Mouse (Mus musculus): ENCODE results near the gene Crybg1. TPM values are rescaled to one million over a fixed set of nuclear protein-coding genes. Genes with fewer than 3 reads are reported as not detected.

Crybg1 gene
- polyA plus RNA-seq, 1 experiment from 2014 or later: 1.0 TPM

GRCm38 (mm10) chr10:44005677-44006641, 142.7 kb downstream of the Crybg1 start:
- H3K4me2 ChIP-seq (ENCODE audit: low read depth, low read length): peak overlapping the region; percentile 61
- H3K9ac ChIP-seq (ENCODE audit: low read depth, low read length): peak overlapping the region; percentile 43; the same call in 1 of the 2 replicates
- peaks cover 6% of the 10 kb centered on the region for H3K4me1 ChIP-seq (ENCODE audit: control insufficient read depth, low read depth, low read length)
- 3% methylated on average over 40 of the region's 40 CpGs for WGBS (ENCODE audit: insufficient replicate concordance)
- peak; percentile 55 for ATAC-seq (ENCODE audit: low read depth)
- H3K4me3 ChIP-seq (ENCODE audit: low read depth, low read length): peak overlapping the region; percentile 47
- H3K36me3 ChIP-seq (ENCODE audit: control insufficient read depth, insufficient read depth): no peaks in the 10 kb centered on the region
- no peaks in the 10 kb centered on the region for H3K9me3 ChIP-seq (replicated peaks; ENCODE audit: control insufficient read depth, low read length)
- H3K27ac ChIP-seq (ENCODE audit: low read length): no peak overlapping the region
- peaks cover 57% of the 10 kb centered on the region for H3K27me3 ChIP-seq (ENCODE audit: control insufficient read depth, insufficient read depth, low read depth, low read length)

- no peak for ATAC-seq (ENCODE audit: low read depth)
- Histone ChIP-seq H3K36me3 (ENCODE audit: control insufficient read depth, insufficient read depth) (no peaks in the 10 kb centered on the region), H3K4me1 (ENCODE audit: control insufficient read depth, low read depth, low read length) (peaks cover 6% of the 10 kb centered on the region), H3K27ac (ENCODE audit: low read length) (no peak overlapping the region), H3K9me3 (replicated peaks; ENCODE audit: control insufficient read depth, low read length) (no peaks in the 10 kb centered on the region), H3K9ac (ENCODE audit: low read depth, low read length) (peak overlapping the region; percentile 44; the same call in 1 of the 2 replicates), H3K27me3 (ENCODE audit: control insufficient read depth, insufficient read depth, low read depth, low read length) (peaks cover 57% of the 10 kb centered on the region), H3K4me3 (ENCODE audit: low read depth, low read length) (peak overlapping the region; percentile 71), H3K4me2 (ENCODE audit: low read depth, low read length) (peak overlapping the region; percentile 59)
- 2% methylated on average over 33 of the region's 33 CpGs for WGBS (ENCODE audit: insufficient replicate concordance)
These were observed 144.4 kb downstream of the Crybg1 start for GRCm38 (mm10) chr10:44004221-44004751.

GRCm38 (mm10) chr10:44003551-44004151, 145.0 kb downstream of the Crybg1 start:
- WGBS (ENCODE audit: insufficient replicate concordance): under 1% methylated on average over 68 of the region's 68 CpGs
- H3K27me3 ChIP-seq (ENCODE audit: control insufficient read depth, insufficient read depth, low read depth, low read length): peaks cover 55% of the 10 kb centered on the region
- H3K27ac ChIP-seq (ENCODE audit: low read length): no peak overlapping the region
- H3K4me2 ChIP-seq (ENCODE audit: low read depth, low read length): peak overlapping the region; percentile 59
- H3K4me3 ChIP-seq (ENCODE audit: low read depth, low read length): peak overlapping the region; percentile 71
- no peaks in the 10 kb centered on the region for H3K36me3 ChIP-seq (ENCODE audit: control insufficient read depth, insufficient read depth)
- ATAC-seq (ENCODE audit: low read depth): no peak
- no peaks in the 10 kb centered on the region for H3K9me3 ChIP-seq (replicated peaks; ENCODE audit: control insufficient read depth, low read length)
- peaks cover 6% of the 10 kb centered on the region for H3K4me1 ChIP-seq (ENCODE audit: control insufficient read depth, low read depth, low read length)
- peak overlapping the region; percentile 44 for H3K9ac ChIP-seq (ENCODE audit: low read depth, low read length)

GRCm38 (mm10) chr10:44002995-44003524, 145.6 kb downstream of the Crybg1 start:
- Histone ChIP-seq H3K27me3 (ENCODE audit: control insufficient read depth, insufficient read depth, low read depth, low read length) (peaks cover 53% of the 10 kb centered on the region), H3K9me3 (replicated peaks; ENCODE audit: control insufficient read depth, low read length) (no peaks in the 10 kb centered on the region), H3K4me3 (ENCODE audit: low read depth, low read length) (peak overlapping the region; percentile 71), H3K4me1 (ENCODE audit: control insufficient read depth, low read depth, low read length) (peaks cover 6% of the 10 kb centered on the region), H3K9ac (ENCODE audit: low read depth, low read length) (peak overlapping the region; percentile 44), H3K4me2 (ENCODE audit: low read depth, low read length) (peak overlapping the region; percentile 59), H3K27ac (ENCODE audit: low read length) (no peak overlapping the region), H3K36me3 (ENCODE audit: control insufficient read depth, insufficient read depth) (no peaks in the 10 kb centered on the region)
- ATAC-seq (ENCODE audit: low read depth): no peak
- 3% methylated on average over 11 of the region's 11 CpGs for WGBS (ENCODE audit: insufficient replicate concordance)

GRCm38 (mm10) chr10:44002004-44002940, 146.4 kb downstream of the Crybg1 start:
- H3K4me3 ChIP-seq (ENCODE audit: low read depth, low read length): peak overlapping the region; percentile 71
- H3K27me3 ChIP-seq (ENCODE audit: control insufficient read depth, insufficient read depth, low read depth, low read length): peaks cover 53% of the 10 kb centered on the region
- no peaks in the 10 kb centered on the region for H3K36me3 ChIP-seq (ENCODE audit: control insufficient read depth, insufficient read depth)
- H3K4me2 ChIP-seq (ENCODE audit: low read depth, low read length): peak overlapping the region; percentile 59
- no peak overlapping the region for H3K9ac ChIP-seq (ENCODE audit: low read depth, low read length)
- H3K4me1 ChIP-seq (ENCODE audit: control insufficient read depth, low read depth, low read length): peaks cover 6% of the 10 kb centered on the region
- WGBS (ENCODE audit: insufficient replicate concordance): 31% methylated on average over 14 of the region's 14 CpGs
- no peak overlapping the region for H3K27ac ChIP-seq (ENCODE audit: low read length)
- no peaks in the 10 kb centered on the region for H3K9me3 ChIP-seq (replicated peaks; ENCODE audit: control insufficient read depth, low read length)
- peak; percentile 71 for ATAC-seq (ENCODE audit: low read depth)

GRCm38 (mm10) chr10:44000156-44000865, 148.3 kb downstream of the Crybg1 start:
- H3K27ac ChIP-seq (ENCODE audit: low read length): no peak overlapping the region
- no peak overlapping the region for H3K4me3 ChIP-seq (ENCODE audit: low read depth, low read length)
- WGBS (ENCODE audit: insufficient replicate concordance): 46% methylated on average over 2 of the region's 2 CpGs
- no peaks in the 10 kb centered on the region for H3K9me3 ChIP-seq (replicated peaks; ENCODE audit: control insufficient read depth, low read length)
- ATAC-seq (ENCODE audit: low read depth): no peak
- H3K27me3 ChIP-seq (ENCODE audit: control insufficient read depth, insufficient read depth, low read depth, low read length): peaks cover 35% of the 10 kb centered on the region
- no peak overlapping the region for H3K9ac ChIP-seq (ENCODE audit: low read depth, low read length)
- H3K4me1 ChIP-seq (ENCODE audit: control insufficient read depth, low read depth, low read length): peaks cover 2% of the 10 kb centered on the region; the same call in 1 of the 2 replicates
- H3K4me2 ChIP-seq (ENCODE audit: low read depth, low read length): no peak overlapping the region
- H3K36me3 ChIP-seq (ENCODE audit: control insufficient read depth, insufficient read depth): no peaks in the 10 kb centered on the region

GRCm38 (mm10) chr10:43998503-43999082, 150.1 kb downstream of the Crybg1 start:
- Histone ChIP-seq H3K9me3 (replicated peaks; ENCODE audit: control insufficient read depth, low read length) (no peaks in the 10 kb centered on the region), H3K9ac (ENCODE audit: low read depth, low read length) (no peak overlapping the region), H3K36me3 (ENCODE audit: control insufficient read depth, insufficient read depth) (no peaks in the 10 kb centered on the region), H3K4me2 (ENCODE audit: low read depth, low read length) (no peak overlapping the region), H3K27ac (ENCODE audit: low read length) (no peak overlapping the region), H3K27me3 (ENCODE audit: control insufficient read depth, insufficient read depth, low read depth, low read length) (peaks cover 18% of the 10 kb centered on the region), H3K4me3 (ENCODE audit: low read depth, low read length) (no peak overlapping the region), H3K4me1 (ENCODE audit: control insufficient read depth, low read depth, low read length) (no peaks in the 10 kb centered on the region; the same call in 1 of the 2 replicates)
- ATAC-seq (ENCODE audit: low read depth): peak; percentile 43; the same call in 1 of the 2 replicates
- 44% methylated on average over 8 of the region's 8 CpGs for WGBS (ENCODE audit: insufficient replicate concordance)
